Mouse (Mus musculus) mouse embryonic stem cell (cell line): Measurements from ENCODE around the gene Stx7.

Source experiments
- in situ Hi-C, 2 experiments: fragments of 300-500 bp; cut with MboI; formaldehyde crosslinking; loops; 1 replicate in 1 of 2; 3 replicates in 1 of 2; pipeline ENCODE4 v1.14.3; 2019 to 2020; ENCODE audit warnings: low sequenced_read_pairs in 2 of 2, low pct_unique_long_range_greater_than_20kb in 1 of 2, mixed read lengths in 1 of 2; ENCODE audit not compliant: unreplicated experiment in 1 of 2

Stx7 gene

DNA sequence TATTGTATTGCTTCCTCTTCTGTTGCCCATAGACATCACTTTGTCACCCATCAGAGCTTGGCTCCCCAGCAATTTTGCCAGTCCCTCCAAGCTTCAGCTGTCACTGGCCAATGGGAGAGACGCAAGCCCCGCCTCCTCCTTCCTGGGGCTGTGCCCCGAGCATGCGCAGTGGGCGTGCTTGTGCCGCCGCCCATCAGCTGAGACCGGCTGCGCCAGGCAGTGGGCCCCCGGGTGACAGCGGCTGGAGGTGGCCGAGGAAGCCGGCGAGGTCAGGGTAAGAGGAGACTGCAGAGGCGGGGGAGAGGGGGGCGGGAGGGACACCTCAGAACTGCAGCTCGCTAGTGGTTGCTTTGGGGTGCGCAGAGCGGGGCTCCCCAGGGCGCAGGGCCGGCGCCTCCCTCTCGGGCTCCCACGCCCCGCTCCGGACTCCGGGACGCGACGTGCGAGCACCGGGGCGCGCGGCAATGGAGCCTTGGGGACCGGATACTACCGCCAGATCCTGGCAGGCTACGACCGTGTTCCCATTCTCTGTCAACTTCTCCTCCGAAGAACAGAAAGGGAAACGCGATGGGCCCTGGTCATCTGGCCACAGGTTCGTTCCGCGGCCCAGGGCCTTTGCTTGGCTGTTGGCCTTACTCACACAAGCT, at the start of gene Stx7:
Gene Stx7, plus strand, starts transcription at position 168 of the 647 bp plus-strand sequence.
- in situ Hi-C loops: loop anchor here in 1 of 2 experiments (25.0 kb wide), 1 partner anchor 337 kb away; no protein-coding TSS in a partner anchor

DNA sequence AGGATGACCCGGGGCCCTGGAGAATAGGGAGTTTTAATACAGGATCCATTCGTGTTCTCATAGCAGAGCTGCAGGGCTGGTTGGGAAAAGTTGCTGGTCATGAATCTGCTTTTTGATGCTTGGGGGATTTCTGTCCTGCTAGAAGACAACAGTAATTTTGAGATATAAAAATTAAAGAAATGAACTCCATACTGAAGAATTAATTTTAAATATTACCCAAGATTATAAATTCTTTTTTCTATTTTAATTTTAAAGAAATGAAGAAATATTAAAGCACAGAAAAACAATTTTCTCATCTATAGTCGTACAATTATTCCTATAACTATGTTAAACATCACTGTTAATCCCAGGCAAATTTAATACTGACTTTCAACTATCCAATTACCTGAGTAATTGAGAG, 47.3 kb upstream of the Stx7 start, which contains the start of gene Taar8c:
Gene Taar8c, minus strand, starts transcription at position 101 of the 400 bp plus-strand sequence.
- in situ Hi-C loops: loop anchor here in 1 of 2 experiments (10.0 kb wide), 1 partner anchor 287 kb away; no protein-coding TSS in a partner anchor

DNA sequence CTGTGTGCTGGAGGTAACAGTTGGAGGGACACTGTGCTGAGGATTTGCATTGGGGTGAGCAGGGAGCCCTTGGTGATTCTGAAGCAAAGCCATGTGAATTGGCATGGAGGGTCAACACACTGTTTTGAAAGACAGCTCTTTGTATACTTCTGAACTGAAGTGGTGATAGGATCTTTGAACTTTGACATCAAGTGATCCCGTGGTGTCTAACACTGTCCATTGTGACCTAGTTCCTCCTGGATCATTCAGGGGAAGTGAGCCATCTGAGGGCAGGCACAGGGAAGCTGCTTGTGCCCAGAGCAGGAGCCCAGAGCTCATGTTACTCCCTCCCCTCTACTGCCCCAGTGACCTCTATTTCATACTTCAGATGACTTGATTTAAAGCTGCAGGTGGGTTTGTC, 45.8 kb upstream of the Stx7 start:
- in situ Hi-C loops: loop anchor here in 1 of 2 experiments (10.0 kb wide), 1 partner anchor 288 kb away; no protein-coding TSS in a partner anchor

DNA sequence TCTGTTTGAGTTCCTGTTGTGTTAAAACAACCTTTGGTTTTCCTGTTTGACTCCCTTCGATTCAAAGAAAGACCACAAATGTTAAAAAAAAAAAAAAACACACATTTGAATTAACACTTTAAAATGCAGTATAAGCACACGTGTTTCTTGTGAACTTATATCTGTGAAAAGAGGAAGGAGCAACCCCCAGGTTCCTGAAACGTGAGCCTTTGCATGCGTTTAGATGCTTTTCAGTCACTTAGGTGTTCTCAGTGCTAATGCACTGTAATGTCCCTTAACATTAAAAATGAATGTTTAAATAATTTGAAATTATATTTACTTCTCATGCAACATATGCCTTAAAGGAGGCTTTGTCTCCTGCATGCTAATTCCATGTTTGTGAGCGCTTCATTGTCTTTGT, 41.4 kb upstream of the Stx7 start:
- in situ Hi-C loops: loop anchor here in 1 of 2 experiments (10.0 kb wide), 1 partner anchor 293 kb away; no protein-coding TSS in a partner anchor

DNA sequence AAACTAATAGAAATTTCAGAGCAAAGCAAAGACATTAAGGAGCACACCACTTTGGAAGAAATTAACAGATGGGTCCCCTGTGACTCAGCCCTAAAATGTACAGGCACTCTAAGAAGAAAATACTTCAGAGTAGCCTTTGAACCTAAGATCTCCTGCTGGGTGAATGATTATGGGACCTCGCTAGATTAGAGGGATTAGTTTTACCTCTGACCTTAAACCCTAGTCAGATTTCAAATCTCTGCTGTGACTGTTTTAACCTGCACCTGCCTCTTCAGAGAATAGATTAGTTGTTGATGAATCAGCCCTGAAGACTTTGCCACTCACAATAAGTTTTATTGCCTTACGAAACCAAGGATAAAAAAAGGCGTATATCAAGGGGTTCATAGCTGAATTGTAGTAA, 40.9 kb upstream of the Stx7 start:
- in situ Hi-C loops: loop anchor here in 1 of 2 experiments (10.0 kb wide), 1 partner anchor 293 kb away; no protein-coding TSS in a partner anchor

DNA sequence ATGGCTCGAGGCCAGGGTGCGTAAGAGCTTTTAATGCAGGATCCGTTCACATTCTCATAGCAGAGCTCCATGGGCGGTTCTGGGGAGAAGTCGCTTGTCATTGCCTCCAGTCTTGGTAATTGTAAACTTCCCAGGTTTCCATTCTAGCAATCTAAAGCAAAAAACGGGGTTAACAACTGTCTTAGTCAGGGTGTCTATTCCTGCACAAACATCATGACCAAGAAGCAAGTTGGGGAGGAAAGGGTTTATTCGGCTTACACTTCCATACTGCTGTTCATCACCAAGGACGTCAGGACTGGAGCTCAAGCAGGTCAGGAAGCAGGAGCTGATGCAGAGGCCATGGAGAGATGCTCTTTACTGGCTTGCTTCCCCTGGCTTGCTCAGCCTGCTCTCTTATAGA, 39.7 kb upstream of the Stx7 start, which contains the start of gene Taar9:
Gene Taar9, minus strand, starts transcription at position 101 of the 400 bp plus-strand sequence.
- in situ Hi-C loops: loop anchor here in 1 of 2 experiments (10.0 kb wide), 1 partner anchor 295 kb away; no protein-coding TSS in a partner anchor

DNA sequence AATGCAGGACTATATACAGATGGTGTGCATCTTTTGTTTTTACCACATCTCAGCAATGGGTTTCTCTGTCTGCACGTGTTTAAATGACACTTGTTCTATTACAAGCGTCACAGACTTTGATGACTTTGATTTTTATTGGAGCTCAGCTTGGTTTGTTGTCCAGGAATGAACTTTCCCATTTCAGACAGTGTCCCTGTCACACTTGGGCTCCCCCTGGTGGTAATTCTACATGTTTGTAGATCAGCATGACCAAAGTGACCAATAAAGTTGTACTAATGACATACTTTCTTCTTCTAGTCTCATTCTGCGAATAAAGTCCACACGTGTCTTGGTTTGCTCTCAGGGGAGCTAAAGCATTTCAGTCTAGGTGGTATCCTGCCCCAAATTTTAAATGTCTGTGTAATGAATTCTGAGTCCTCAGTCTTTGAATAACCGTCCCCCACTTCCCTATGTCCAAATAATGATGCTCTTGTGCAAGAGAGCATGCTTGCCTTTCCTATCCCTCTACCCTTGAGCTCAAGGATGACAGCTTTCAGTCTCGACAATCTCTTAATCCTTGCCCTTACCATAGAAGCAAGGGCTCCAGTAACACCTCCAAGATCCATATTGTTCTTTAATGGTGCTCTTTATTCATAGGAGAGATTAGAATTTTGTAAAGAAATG, 37.9 kb upstream of the Stx7 start:
- in situ Hi-C loops: no loop called here

DNA sequence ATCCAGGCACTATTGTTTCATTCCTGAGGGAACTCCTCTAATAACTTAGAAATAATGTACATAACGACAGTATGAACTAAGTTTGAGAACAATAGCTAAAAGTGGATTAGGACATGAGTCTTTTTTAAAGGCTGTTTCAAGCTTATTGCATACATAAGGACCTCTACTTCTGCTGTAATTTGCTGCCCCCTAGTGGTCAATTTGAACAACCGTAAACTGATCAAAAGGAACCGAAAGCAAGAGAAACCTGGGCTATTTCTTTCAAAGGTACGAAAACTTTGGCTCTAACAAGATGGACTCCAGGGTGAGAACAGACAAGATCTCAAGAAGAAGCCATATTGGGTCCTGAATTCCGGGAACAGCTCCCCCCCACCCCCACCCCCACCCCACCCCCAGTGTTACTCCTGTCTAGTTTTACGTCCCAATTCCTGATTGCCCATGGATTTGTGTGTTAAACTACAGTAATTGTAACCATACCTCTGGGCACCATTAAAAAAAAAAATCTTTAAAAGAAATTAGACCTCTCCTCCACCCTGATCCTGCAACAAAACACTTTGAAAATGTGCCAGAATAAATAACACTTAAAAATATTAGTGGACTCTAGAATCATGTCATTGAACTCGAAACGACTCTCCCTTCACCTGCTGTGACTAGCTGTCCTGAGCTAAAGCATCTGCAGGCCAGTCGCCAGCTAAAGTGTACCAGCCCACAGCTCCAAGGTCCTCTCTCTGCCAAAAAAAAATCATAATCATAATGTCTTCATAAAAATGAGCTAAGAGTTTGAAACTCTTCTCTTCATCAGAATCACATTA, 17.4 kb upstream of the Stx7 start:
- in situ Hi-C loops: loop anchor here (10.0 to 25.0 kb wide), 2 partner anchors 147 to 319 kb away; partner anchors contain the start of gene Taar6 (in 1 of the 2)

DNA sequence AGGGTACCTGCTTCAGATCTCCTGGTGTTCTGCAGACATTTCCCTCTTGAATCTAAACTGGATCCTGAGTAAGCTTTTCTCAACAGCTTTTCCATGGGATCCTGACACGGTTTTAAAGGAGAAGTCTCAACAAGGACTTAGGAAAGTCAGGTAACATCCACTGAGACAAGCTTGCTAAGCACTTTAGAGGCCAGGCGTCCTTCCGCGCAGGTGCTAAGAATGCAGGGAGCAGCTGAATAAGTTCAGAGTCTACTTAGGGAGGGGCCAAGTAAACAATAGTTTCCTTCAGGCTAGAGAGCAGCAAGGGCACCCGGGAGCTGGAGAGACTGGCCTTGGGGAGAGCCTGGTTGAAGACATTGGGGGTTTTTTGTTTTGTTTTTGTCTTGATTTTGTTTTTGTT, 16.8 kb upstream of the Stx7 start:
- in situ Hi-C loops: loop anchor here (10.0 to 25.0 kb wide), 2 partner anchors 147 to 320 kb away; partner anchors contain the start of gene Taar6 (in 1 of the 2)

DNA sequence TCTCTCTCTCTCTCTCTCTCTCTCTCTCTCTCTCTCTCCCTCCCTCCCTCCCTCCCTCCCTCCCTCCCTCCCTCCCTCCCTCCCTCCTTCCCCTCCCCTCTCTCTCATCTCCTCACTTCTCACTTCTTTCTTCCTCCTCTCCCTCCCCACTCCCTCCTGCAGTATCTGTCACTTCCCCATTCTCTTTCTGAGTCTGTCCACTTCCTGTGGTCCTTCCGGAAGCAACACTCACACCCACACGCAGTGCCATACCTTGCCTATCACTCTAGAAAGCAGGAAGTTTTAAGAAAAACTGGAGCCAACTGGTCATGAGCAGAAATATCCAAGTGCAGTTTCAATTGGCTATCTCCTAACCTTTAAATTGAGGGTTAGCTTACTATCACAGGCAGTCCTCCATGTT, 16.0 kb upstream of the Stx7 start:
- in situ Hi-C loops: loop anchor here (10.0 to 25.0 kb wide), 2 partner anchors 148 to 321 kb away; partner anchors contain the start of gene Taar6 (in 1 of the 2)

DNA sequence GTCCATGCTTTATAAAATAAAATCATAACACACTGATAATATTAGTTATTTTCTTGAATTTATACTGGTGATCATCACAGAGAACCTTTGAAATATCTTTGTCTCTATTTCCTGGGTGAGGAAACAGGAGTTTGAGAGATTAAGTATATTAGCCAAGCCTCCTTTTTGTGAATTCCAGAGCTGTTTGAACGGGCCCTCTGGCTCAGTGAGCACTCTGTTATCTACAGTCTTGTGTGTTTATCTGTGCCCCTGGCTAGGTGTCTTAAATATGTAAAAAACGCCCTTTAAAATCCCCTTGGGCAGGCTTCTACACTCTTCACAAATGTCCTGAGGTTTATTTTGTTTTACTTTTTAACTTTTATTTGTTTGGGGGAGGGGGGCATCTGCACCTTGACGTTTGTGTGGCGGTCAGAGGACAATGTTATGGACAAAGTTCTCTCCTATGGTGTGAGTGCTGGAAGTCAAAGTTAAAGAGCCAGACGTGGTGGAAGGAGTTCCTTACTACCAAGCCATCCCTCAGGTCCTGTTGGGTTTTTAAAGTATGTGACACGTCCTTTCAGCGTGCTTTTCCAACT, 14.9 kb upstream of the Stx7 start:
- in situ Hi-C loops: loop anchor here (10.0 to 25.0 kb wide), 2 partner anchors 149 to 322 kb away; partner anchors contain the start of gene Taar6 (in 1 of the 2)

DNA sequence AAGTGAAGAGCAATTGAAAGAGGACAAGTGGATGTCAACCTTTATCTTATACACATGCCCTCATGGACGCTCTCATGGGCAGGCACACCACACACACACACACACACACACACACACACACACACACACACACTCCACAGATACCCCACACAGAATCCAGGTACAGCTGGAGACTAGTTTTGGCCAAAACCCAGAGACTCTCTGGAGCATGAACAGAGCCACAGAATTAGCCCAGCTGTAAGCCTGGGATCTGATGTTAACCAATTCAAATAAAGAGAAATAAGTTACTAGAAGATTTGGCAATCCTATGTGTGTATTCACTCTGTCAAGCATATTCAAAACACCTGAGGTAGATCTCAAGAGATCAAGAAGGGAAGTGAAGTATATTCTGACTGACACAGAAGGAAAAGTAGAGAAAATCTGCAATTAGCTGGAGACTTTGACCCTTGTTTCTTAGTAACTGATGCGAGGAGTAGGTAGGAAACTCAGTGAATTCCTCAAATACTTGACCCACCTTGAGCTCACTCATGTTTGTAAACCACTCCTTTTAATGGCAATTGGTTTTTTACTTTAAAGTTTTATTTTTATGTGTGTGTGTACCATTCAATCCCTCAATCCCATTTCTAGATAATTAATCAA, 10.4 kb upstream of the Stx7 start:
- in situ Hi-C loops: loop anchor here (10.0 to 25.0 kb wide), 2 partner anchors 154 to 326 kb away; partner anchors contain the start of gene Taar6 (in 1 of the 2)

DNA sequence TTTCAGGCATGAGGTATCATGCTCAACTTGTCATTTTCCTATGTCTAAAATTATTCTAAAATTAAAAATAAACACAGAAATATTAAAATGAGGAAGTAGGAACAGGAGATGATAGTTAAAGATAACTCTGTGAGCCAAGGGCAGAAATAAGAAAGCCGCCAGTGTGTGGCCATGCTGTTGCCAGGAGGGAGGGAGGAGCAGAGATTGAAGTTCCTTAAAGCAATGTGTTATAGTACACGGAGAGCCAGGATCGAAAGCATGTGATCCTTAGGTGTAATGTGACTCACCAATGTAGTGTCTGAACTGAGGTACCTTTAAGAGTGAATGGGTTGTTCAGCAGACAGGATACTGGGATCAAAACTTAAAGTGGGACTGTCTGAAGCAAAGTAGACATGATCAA, 6.4 kb upstream of the Stx7 start:
- in situ Hi-C loops: loop anchor here in 1 of 2 experiments (25.0 kb wide), 1 partner anchor 330 kb away; no protein-coding TSS in a partner anchor

DNA sequence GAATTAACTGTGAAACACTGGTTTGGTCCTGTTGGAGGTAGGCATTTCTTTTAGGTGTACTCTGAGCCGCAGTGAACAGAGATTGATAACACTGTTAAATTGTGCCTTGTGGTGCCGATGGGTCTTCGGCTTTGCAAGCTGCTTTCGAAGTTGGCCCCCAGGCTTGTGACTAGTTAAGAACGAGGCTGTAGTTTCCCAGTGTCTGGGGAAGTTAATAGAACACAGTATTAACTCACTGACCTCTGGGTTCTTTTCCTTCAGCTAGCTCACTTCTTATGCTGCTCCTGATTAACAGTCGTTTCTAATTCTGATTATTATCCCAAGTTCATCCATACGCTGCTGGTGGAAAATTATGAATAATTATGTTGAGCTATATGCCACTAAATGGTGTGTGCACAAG, 984 bp downstream of the Stx7 start:
- in situ Hi-C loops: no loop called here

DNA sequence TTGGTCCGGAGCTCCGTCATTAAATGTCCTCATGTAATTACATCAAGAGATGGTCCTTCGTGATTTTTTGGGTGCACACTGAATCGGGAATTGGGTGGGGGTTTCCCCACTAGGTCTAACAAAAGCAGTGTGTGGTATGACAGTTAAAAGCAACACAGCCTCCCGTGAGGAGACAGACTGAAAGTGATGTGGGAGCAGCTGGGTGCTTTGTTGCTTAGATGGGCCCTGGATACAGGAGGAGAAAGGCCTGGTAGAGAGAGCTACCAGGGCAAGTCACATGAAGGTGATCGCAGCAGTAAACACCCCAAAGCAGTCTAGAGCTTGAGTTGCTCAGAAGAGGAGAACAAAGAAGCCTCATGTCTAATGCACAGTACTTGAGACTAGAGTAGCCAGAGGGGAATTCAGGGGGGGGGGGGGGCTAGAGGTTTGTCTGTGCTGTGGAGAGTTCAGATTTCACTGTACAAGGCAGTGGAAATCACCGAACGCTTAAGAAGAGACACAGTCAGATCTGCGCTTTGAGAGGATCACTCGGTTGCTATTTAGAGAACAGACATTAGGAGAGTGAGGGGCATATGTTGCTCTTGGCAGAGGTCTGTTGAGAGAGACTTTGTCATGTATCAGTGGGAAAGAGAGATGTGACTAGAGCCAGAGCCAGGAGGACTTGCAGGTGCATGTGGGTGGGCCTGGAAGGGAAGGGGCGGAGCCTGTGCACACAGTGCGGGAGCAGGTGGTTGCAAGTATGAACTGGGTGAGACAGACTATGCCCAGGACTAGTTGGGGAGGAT, 9.6 kb downstream of the Stx7 start:
- in situ Hi-C loops: no loop called here

DNA sequence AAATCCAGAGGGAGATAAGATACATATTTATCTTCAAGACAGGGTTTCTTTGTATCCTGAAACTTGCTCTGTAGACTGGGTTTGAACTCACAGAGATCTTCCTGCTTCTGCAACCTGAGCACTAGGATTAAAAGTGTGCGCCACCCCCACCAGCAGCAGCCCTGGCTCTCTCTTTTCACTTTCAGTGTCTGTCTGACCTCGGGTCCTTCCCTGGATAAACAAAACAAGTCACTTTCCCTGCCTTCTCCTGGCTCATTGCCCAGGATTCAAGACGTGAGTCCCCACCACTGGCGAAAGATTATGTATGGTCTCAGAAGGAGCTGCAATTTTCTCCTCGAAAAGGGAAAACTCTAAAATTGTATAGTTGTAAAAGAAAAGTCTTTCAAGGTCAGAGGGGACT, 10.5 kb downstream of the Stx7 start:
- in situ Hi-C loops: no loop called here

DNA sequence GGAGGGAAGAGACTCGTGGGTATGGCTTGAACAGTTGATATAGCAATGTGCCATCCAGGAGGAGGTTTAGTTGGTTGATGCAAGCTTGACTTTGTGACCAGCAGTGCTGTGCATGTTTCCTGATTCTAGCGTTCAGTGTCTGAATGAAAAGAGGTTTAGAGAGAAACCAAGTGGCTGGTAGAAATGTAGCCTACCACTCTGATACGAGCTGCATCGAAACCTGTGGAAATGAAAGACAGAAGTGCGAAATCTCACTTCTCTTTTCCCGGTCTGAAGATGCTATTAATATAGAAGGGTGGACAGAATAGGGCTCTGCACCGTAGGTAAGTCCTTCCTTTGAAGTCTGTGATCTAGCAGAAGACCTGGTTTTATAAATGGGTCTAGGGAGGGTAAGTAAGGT, 11.2 kb downstream of the Stx7 start:
- in situ Hi-C loops: no loop called here
